Comparison of ENCODE assay signal across 17 mouse cellular contexts in genomic region chr4:57816146-57816545, GRCm38 (mm10).
"Had no signal": no experiment of that assay in that cellular context is flagged by ENCODE, and none has a peak within 500 bp of the region (broad histone marks: within the 10 kb centered on the region; RNA-seq: fewer than 3 reads in every experiment).

No protein-coding gene starts in this region.

- H3K36me3 ChIP-seq: liver, embryonic 13.5 days; liver, embryonic 15.5 days; midbrain, embryonic 13.5 days; midbrain, embryonic 15.5 days; neural tube, embryonic 12.5 days; stomach, embryonic 15.5 days had no signal

- H3K27me3 ChIP-seq: liver, embryonic 13.5 days; liver, embryonic 15.5 days; megakaryocyte, embryonic 14.5 days; midbrain, embryonic 15.5 days; neural tube, embryonic 12.5 days; stomach, embryonic 15.5 days had no signal

- H3K9ac ChIP-seq: liver, embryonic 13.5 days; liver, embryonic 15.5 days; liver, postnatal 0 days; midbrain, embryonic 13.5 days; midbrain, embryonic 15.5 days; neural tube, embryonic 12.5 days; stomach, embryonic 15.5 days had no signal

- ATAC-seq: liver, postnatal 0 days; midbrain, embryonic 13.5 days; midbrain, embryonic 15.5 days had no signal

- H3K4me3 ChIP-seq: liver, embryonic 13.5 days; liver, embryonic 15.5 days; megakaryocyte, embryonic 14.5 days; midbrain, embryonic 13.5 days; midbrain, embryonic 15.5 days; neural tube, embryonic 12.5 days; stomach, embryonic 15.5 days had no signal

- H3K9me3 ChIP-seq: liver, embryonic 13.5 days; liver, embryonic 15.5 days; midbrain, embryonic 13.5 days; midbrain, embryonic 15.5 days; stomach, embryonic 15.5 days had no signal

- H3K27ac ChIP-seq: liver, embryonic 13.5 days; liver, embryonic 15.5 days; macrophage; midbrain, embryonic 13.5 days; midbrain, embryonic 15.5 days; neural tube, embryonic 12.5 days; stomach, embryonic 15.5 days; stomach, postnatal 0 days had no signal

- H3K4me1 ChIP-seq: midbrain, embryonic 13.5 days; midbrain, embryonic 15.5 days; stomach, embryonic 15.5 days had no signal

- H3K4me2 ChIP-seq: liver, embryonic 11.5 days; liver, embryonic 13.5 days; liver, embryonic 15.5 days; midbrain, embryonic 11.5 days; midbrain, embryonic 13.5 days; midbrain, embryonic 15.5 days; neural tube, embryonic 12.5 days; stomach, embryonic 15.5 days had no signal

- DNase-seq: liver, embryonic 13.5 days; liver, postnatal 0 days; lung, adult 2 months; right cerebral cortex, postnatal 14 days; thymus, adult 2 months; thymus, postnatal 25 days; thymus, postnatal 4 days had no signal
